Mouse (Mus musculus): ENCODE measurements around the gene Pakap. TPM values are rescaled to one million over a fixed set of nuclear protein-coding genes. Genes with fewer than 3 reads are reported as not detected.

The Pakap gene
- polyA plus RNA-seq, 1 experiment from 2014 or later = 1.4 TPM

- no peaks in the 10 kb centered on the region; the same call in 1 of the 2 replicates for H3K4me1 ChIP-seq (replicated peaks)
- no peaks in the 10 kb centered on the region for H3K36me3 ChIP-seq (replicated peaks)
- no peak for ATAC-seq (ENCODE audit: insufficient read depth)
- WGBS (ENCODE audit: insufficient replicate concordance) = 58% methylated on average over 12 of the region's 12 CpGs
- peaks cover 8% of the 10 kb centered on the region; the same call in 1 of the 2 replicates for H3K27me3 ChIP-seq
- no peak overlapping the region for H3K4me3 ChIP-seq (replicated peaks)
- no peak overlapping the region for H3K4me2 ChIP-seq
- no peak overlapping the region for H3K27ac ChIP-seq (replicated peaks)
- H3K9ac ChIP-seq = no peak overlapping the region
- H3K9me3 ChIP-seq (replicated peaks) = no peaks in the 10 kb centered on the region
These were observed 109.9 kb downstream of the Pakap start for GRCm38 (mm10) chr4:57677916-57678315.

GRCm38 (mm10) chr4:57678991-57679457, 111.0 kb downstream of the Pakap start:
- peaks cover 1% of the 10 kb centered on the region; the same call in 1 of the 2 replicates for H3K27me3 ChIP-seq
- H3K27ac ChIP-seq (replicated peaks) = no peak overlapping the region
- no peaks in the 10 kb centered on the region for H3K36me3 ChIP-seq (replicated peaks)
- no peaks in the 10 kb centered on the region; the same call in 1 of the 2 replicates for H3K4me1 ChIP-seq (replicated peaks)
- H3K9ac ChIP-seq = no peak overlapping the region
- H3K4me3 ChIP-seq (replicated peaks) = no peak overlapping the region
- H3K9me3 ChIP-seq (replicated peaks) = no peaks in the 10 kb centered on the region
- no peak overlapping the region for H3K4me2 ChIP-seq
- no peak for ATAC-seq (ENCODE audit: insufficient read depth)
- 69% methylated on average over 9 of the region's 9 CpGs for WGBS (ENCODE audit: insufficient replicate concordance)

- H3K4me1 ChIP-seq (replicated peaks) = no peaks in the 10 kb centered on the region; the same call in 1 of the 2 replicates
- 73% methylated on average over 12 of the region's 12 CpGs for WGBS (ENCODE audit: insufficient replicate concordance)
- ATAC-seq (ENCODE audit: insufficient read depth) = no peak
- no peaks in the 10 kb centered on the region for H3K36me3 ChIP-seq (replicated peaks)
- H3K9me3 ChIP-seq (replicated peaks) = no peaks in the 10 kb centered on the region
- no peak overlapping the region for H3K4me3 ChIP-seq (replicated peaks)
- H3K27me3 ChIP-seq = no peaks in the 10 kb centered on the region
- H3K27ac ChIP-seq (replicated peaks) = no peak overlapping the region
- H3K4me2 ChIP-seq = no peak overlapping the region
- no peak overlapping the region for H3K9ac ChIP-seq
These were observed 112.2 kb downstream of the Pakap start for GRCm38 (mm10) chr4:57680186-57680585.

GRCm38 (mm10) chr4:57681511-57681910, 113.5 kb downstream of the Pakap start:
- 44% methylated on average over 12 of the region's 12 CpGs for WGBS (ENCODE audit: insufficient replicate concordance)
- no peaks in the 10 kb centered on the region for H3K9me3 ChIP-seq (replicated peaks)
- H3K27me3 ChIP-seq = no peaks in the 10 kb centered on the region
- no peak overlapping the region for H3K9ac ChIP-seq
- no peaks in the 10 kb centered on the region for H3K36me3 ChIP-seq (replicated peaks)
- no peak overlapping the region for H3K4me3 ChIP-seq (replicated peaks)
- no peak overlapping the region for H3K4me2 ChIP-seq
- no peak for ATAC-seq (ENCODE audit: insufficient read depth)
- H3K27ac ChIP-seq (replicated peaks) = no peak overlapping the region
- H3K4me1 ChIP-seq (replicated peaks) = no peaks in the 10 kb centered on the region

- no peak overlapping the region for H3K9ac ChIP-seq
- no peaks in the 10 kb centered on the region for H3K27me3 ChIP-seq
- H3K36me3 ChIP-seq (replicated peaks) = no peaks in the 10 kb centered on the region
- no peak for ATAC-seq (ENCODE audit: insufficient read depth)
- WGBS (ENCODE audit: insufficient replicate concordance) = 82% methylated on average over 2 of the region's 2 CpGs
- H3K9me3 ChIP-seq (replicated peaks) = no peaks in the 10 kb centered on the region
- H3K4me1 ChIP-seq (replicated peaks) = no peaks in the 10 kb centered on the region
- H3K4me2 ChIP-seq = no peak overlapping the region
- no peak overlapping the region for H3K4me3 ChIP-seq (replicated peaks)
- H3K27ac ChIP-seq (replicated peaks) = no peak overlapping the region
These were observed 114.4 kb downstream of the Pakap start for GRCm38 (mm10) chr4:57682341-57682740.

- 66% methylated on average over 11 of the region's 11 CpGs for WGBS (ENCODE audit: insufficient replicate concordance)
- no peak overlapping the region for H3K9ac ChIP-seq
- H3K9me3 ChIP-seq (replicated peaks) = no peaks in the 10 kb centered on the region
- no peak overlapping the region for H3K4me2 ChIP-seq
- H3K4me1 ChIP-seq (replicated peaks) = no peaks in the 10 kb centered on the region
- no peaks in the 10 kb centered on the region for H3K27me3 ChIP-seq
- ATAC-seq (ENCODE audit: insufficient read depth) = no peak
- no peak overlapping the region for H3K27ac ChIP-seq (replicated peaks)
- H3K36me3 ChIP-seq (replicated peaks) = no peaks in the 10 kb centered on the region
- H3K4me3 ChIP-seq (replicated peaks) = no peak overlapping the region
These were observed 115.0 kb downstream of the Pakap start for GRCm38 (mm10) chr4:57682944-57683343.

GRCm38 (mm10) chr4:57684676-57685215, 116.8 kb downstream of the Pakap start:
- no peak overlapping the region for H3K27ac ChIP-seq (replicated peaks)
- no peaks in the 10 kb centered on the region for H3K27me3 ChIP-seq
- 59% methylated on average over 12 of the region's 12 CpGs for WGBS (ENCODE audit: insufficient replicate concordance)
- no peak for ATAC-seq (ENCODE audit: insufficient read depth)
- H3K4me1 ChIP-seq (replicated peaks) = no peaks in the 10 kb centered on the region
- H3K9ac ChIP-seq = no peak overlapping the region
- no peak overlapping the region for H3K4me3 ChIP-seq (replicated peaks)
- no peak overlapping the region for H3K4me2 ChIP-seq
- no peaks in the 10 kb centered on the region for H3K9me3 ChIP-seq (replicated peaks)
- no peaks in the 10 kb centered on the region for H3K36me3 ChIP-seq (replicated peaks)

GRCm38 (mm10) chr4:57686736-57687135, 118.8 kb downstream of the Pakap start:
- H3K9ac ChIP-seq = no peak overlapping the region
- WGBS (ENCODE audit: insufficient replicate concordance) = 61% methylated on average over 3 of the region's 3 CpGs
- H3K27me3 ChIP-seq = no peaks in the 10 kb centered on the region
- H3K4me1 ChIP-seq (replicated peaks) = no peaks in the 10 kb centered on the region
- H3K4me2 ChIP-seq = no peak overlapping the region
- H3K9me3 ChIP-seq (replicated peaks) = no peaks in the 10 kb centered on the region
- no peak overlapping the region for H3K4me3 ChIP-seq (replicated peaks)
- H3K36me3 ChIP-seq (replicated peaks) = no peaks in the 10 kb centered on the region
- H3K27ac ChIP-seq (replicated peaks) = no peak overlapping the region
- no peak for ATAC-seq (ENCODE audit: insufficient read depth)

- Histone ChIP-seq H3K9me3 (replicated peaks) (no peaks in the 10 kb centered on the region), H3K27ac (replicated peaks) (no peak overlapping the region), H3K4me2 (no peak overlapping the region), H3K9ac (no peak overlapping the region), H3K36me3 (replicated peaks) (no peaks in the 10 kb centered on the region), H3K27me3 (no peaks in the 10 kb centered on the region), H3K4me3 (replicated peaks) (no peak overlapping the region), H3K4me1 (replicated peaks) (no peaks in the 10 kb centered on the region)
- ATAC-seq (ENCODE audit: insufficient read depth) = no peak
- WGBS (ENCODE audit: insufficient replicate concordance) = 57% methylated on average over 3 of the region's 3 CpGs
These were observed 119.6 kb downstream of the Pakap start for GRCm38 (mm10) chr4:57687583-57687982.

- WGBS (ENCODE audit: insufficient replicate concordance) = 55% methylated on average over 9 of the region's 9 CpGs
- H3K4me3 ChIP-seq (replicated peaks) = no peak overlapping the region
- H3K36me3 ChIP-seq (replicated peaks) = no peaks in the 10 kb centered on the region
- no peaks in the 10 kb centered on the region for H3K4me1 ChIP-seq (replicated peaks)
- no peaks in the 10 kb centered on the region for H3K9me3 ChIP-seq (replicated peaks)
- no peak overlapping the region for H3K27ac ChIP-seq (replicated peaks)
- ATAC-seq (ENCODE audit: insufficient read depth) = no peak
- no peak overlapping the region for H3K4me2 ChIP-seq
- H3K27me3 ChIP-seq = no peaks in the 10 kb centered on the region
- no peak overlapping the region for H3K9ac ChIP-seq
These were observed 120.2 kb downstream of the Pakap start for GRCm38 (mm10) chr4:57688131-57688530.

GRCm38 (mm10) chr4:57690001-57690400, 122.0 kb downstream of the Pakap start:
- no peaks in the 10 kb centered on the region for H3K36me3 ChIP-seq (replicated peaks)
- no peaks in the 10 kb centered on the region for H3K27me3 ChIP-seq
- H3K27ac ChIP-seq (replicated peaks) = no peak overlapping the region
- no peaks in the 10 kb centered on the region for H3K4me1 ChIP-seq (replicated peaks)
- ATAC-seq (ENCODE audit: insufficient read depth) = no peak
- H3K9ac ChIP-seq = no peak overlapping the region
- no peak overlapping the region for H3K4me3 ChIP-seq (replicated peaks)
- H3K9me3 ChIP-seq (replicated peaks) = no peaks in the 10 kb centered on the region
- WGBS (ENCODE audit: insufficient replicate concordance) = 56% methylated on average over 6 of the region's 6 CpGs
- no peak overlapping the region for H3K4me2 ChIP-seq

GRCm38 (mm10) chr4:57690805-57691204, 122.8 kb downstream of the Pakap start:
- Histone ChIP-seq H3K4me2 (no peak overlapping the region), H3K4me1 (replicated peaks) (no peaks in the 10 kb centered on the region), H3K9me3 (replicated peaks) (no peaks in the 10 kb centered on the region), H3K4me3 (replicated peaks) (no peak overlapping the region), H3K9ac (no peak overlapping the region), H3K27me3 (no peaks in the 10 kb centered on the region), H3K36me3 (replicated peaks) (no peaks in the 10 kb centered on the region), H3K27ac (replicated peaks) (no peak overlapping the region)
- no peak for ATAC-seq (ENCODE audit: insufficient read depth)
- WGBS (ENCODE audit: insufficient replicate concordance) = 38% methylated on average over 1 of the region's 1 CpGs

Data from liver, embryonic 15.5 days (tissue).